Mouse (Mus musculus) testis, adult 2 months (tissue): ENCODE measurements around the gene Brpf1. TPM values are rescaled to one million over a fixed set of nuclear protein-coding genes. Genes with fewer than 3 reads are reported as not detected.
"Not testable (repeated sequence)": the region's sequence is repeated elsewhere in the genome, so short reads cannot be mapped to it uniquely, and the experiment has no call there.

Experiments used
- H3K27ac ChIP-seq: fragments of 200-500 bp; 2 replicates; pipeline ENCODE4 v1.5.1; 2012; ENCODE audit warnings: low read depth, low read length; ENCODE audit not compliant: control insufficient read depth, insufficient read depth
- H3K27me3 ChIP-seq: fragments of 200-500 bp; 2 replicates; pipeline ENCODE4 v1.6.1; 2012; ENCODE audit warnings: mild to moderate bottlenecking, low read length, moderate library complexity; ENCODE audit not compliant: control insufficient read depth, insufficient read depth
- H3K36me3 ChIP-seq: fragments of 200-500 bp; 2 replicates; pipeline ENCODE4 v1.6.1; 2012; ENCODE audit warnings: mild to moderate bottlenecking, low read length; ENCODE audit not compliant: control insufficient read depth, insufficient read depth
- H3K4me1 ChIP-seq: fragments of 200-500 bp; 2 replicates; pipeline ENCODE4 v1.6.1; 2012; ENCODE audit warnings: low read length; ENCODE audit not compliant: control insufficient read depth, insufficient read depth
- H3K4me3 ChIP-seq: fragments of 200-500 bp; 2 replicates; pipeline ENCODE4 v1.5.1; 2012; ENCODE audit warnings: low read depth, mild to moderate bottlenecking, low read length, moderate library complexity, mixed read lengths; ENCODE audit not compliant: control insufficient read depth
- CTCF ChIP-seq: fragments of 200-500 bp; IDR thresholded peaks from 2 replicates; pipeline ENCODE4 v1.5.1; 2012; ENCODE audit warnings: low read depth, mild to moderate bottlenecking, inconsistent platforms, low read length, moderate library complexity; ENCODE audit not compliant: control insufficient read depth, insufficient read depth, insufficient replicate concordance
- POLR2A ChIP-seq: fragments of 200-500 bp; IDR thresholded peaks from 2 replicates; pipeline ENCODE4 v1.6.1; 2012; ENCODE audit warnings: low read depth, mild to moderate bottlenecking, inconsistent platforms, low read length, moderate library complexity; ENCODE audit not compliant: control insufficient read depth
- polyA plus RNA-seq: library from polyadenylated mRNA; depleted of rRNA; stranded (reverse); fragments of >200 nt; gene quantifications from 2 replicates; pipeline ENCODE4 v1.2.3, GENCODE M21; 2012

The Brpf1 gene
- polyA plus RNA-seq, 1 experiment = 11.7 TPM

GRCm38 (mm10) chr6:113331721-113332120, 24.8 kb downstream of the Brpf1 start:
- Histone ChIP-seq H3K27me3 (no peaks in the 10 kb centered on the region), H3K27ac (no peak overlapping the region), H3K4me3 (no peak overlapping the region), H3K4me1 (no peaks in the 10 kb centered on the region; the same call in 1 of the 2 replicates), H3K36me3 (peaks cover 5% of the 10 kb centered on the region)
- TF ChIP-seq POLR2A (no peak), CTCF (no peak)

DNA sequence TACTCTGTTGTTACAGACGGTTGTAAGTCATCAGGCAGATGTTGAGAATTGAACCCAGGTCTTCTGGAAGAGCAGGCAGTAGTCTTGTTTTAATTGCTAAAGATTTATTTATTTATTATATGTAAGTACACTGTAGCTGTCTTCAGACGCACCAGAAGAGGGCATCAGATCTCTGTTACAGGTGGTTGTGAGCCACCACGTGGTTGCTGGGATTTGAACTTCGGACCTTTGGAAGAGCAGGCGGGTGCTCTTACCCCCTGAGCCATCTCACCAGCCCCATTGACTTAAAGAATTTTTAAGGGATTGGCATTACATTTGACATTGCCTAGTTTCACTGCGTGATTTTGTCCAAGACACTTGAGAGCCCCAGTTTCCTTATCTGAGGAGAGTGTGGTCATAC, 25.8 kb downstream of the Brpf1 start:
- not testable (repeated sequence) for H3K36me3 ChIP-seq, H3K4me3 ChIP-seq, H3K4me1 ChIP-seq, H3K27ac ChIP-seq, H3K27me3 ChIP-seq

GRCm38 (mm10) chr6:113333137-113333950, 26.4 kb downstream of the Brpf1 start:
- peaks cover 5% of the 10 kb centered on the region for H3K36me3 ChIP-seq

DNA sequence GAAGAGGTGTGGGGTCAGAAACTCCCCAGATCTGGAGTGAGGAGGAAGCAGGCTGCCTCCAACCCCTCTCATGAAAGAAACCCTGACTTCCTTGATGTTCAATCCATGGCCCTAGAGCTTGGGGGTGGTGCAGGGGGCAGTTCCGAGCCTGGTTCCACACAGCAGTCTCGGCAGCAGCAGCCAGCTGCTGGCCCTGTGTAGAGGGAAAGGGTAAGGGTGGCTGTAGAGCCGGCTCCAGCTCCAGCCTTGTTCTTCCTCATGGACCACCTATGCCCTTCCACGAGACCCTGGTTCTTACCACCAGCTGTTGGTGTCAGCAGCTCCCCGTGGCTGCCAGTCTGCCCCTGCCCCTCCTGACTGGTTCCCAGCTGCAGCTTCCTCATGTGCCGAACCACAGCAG, 27.3 kb downstream of the Brpf1 start:
- Histone ChIP-seq H3K36me3 (peaks cover 5% of the 10 kb centered on the region), H3K27me3 (no peaks in the 10 kb centered on the region), H3K27ac (no peak overlapping the region; the same call in 1 of the 2 replicates), H3K4me3 (no peak overlapping the region), H3K4me1 (no peaks in the 10 kb centered on the region)
- TF ChIP-seq CTCF (no peak), POLR2A (no peak)

More at GRCm38 (mm10) chr6:113333137-113333950, 26.4 kb downstream of the Brpf1 start:
- no peaks in the 10 kb centered on the region for H3K27me3 ChIP-seq
- H3K4me3 ChIP-seq = no peak overlapping the region
- TF ChIP-seq POLR2A (no peak), CTCF (no peak)
- H3K4me1 ChIP-seq = no peaks in the 10 kb centered on the region; the same call in 1 of the 2 replicates
- H3K27ac ChIP-seq = no peak overlapping the region

DNA sequence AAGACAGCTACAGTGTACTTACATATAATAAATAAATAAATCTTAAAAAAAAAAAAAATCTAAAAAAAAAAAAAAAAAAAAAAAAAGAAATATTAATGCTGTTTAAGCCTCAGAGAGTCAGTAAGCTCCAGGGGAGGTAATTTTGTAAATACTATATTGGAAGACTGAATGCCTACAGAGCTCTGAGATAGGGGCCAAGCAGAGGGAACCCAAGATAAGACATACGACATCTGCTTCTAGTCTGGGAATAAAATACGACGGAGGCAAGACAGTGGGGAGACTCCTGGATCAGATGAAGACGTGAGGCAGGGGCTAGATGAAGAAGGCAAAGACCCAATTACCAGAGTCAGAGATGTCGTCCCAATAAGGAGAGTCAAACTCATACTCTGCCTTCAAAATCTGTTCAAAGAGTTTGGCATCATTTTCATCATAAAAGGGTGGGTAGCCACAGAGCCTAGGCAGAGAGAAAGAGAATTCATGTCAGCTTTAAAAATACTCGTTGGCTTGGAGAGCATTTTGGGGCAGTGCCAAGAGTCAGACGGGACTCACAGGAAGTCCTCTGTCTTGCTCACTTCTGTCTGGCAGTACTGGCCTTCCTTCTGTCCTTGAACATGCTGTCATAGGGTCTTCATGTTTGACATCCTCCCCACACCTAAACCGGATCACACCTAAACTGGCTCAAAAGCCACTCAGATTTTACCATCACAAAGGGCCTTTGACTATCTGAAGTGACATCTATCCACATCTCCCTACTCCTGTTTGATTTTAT, 30.1 kb downstream of the Brpf1 start:
- TF ChIP-seq CTCF (no peak), POLR2A (no peak)
- H3K4me3 ChIP-seq = no peak overlapping the region
- H3K27ac ChIP-seq = no peak overlapping the region
- H3K27me3 ChIP-seq = no peaks in the 10 kb centered on the region
- no peaks in the 10 kb centered on the region for H3K4me1 ChIP-seq
- peaks cover 5% of the 10 kb centered on the region for H3K36me3 ChIP-seq

DNA sequence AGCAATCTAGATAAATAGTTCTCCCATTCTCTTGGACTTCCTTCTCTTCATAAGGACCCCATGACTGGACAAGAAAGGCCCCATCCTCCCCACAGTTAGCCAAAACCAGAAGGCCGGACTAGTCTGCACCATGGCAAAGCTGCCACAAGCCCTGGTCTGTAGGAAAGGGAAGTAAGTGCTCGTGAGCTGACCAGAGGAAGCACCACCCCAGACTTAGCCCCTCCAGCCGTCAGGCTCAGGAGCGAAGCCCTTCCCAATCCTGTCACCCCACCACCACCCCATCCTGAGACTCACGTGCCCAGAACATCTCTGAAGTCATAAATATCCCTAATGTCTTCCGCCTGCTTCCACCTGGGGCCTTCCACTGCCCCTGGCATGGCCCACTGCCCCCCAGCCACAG, 34.6 kb downstream of the Brpf1 start:
- Histone ChIP-seq H3K27me3 (no peaks in the 10 kb centered on the region), H3K4me1 (peaks cover 5% of the 10 kb centered on the region), H3K27ac (no peak overlapping the region), H3K4me3 (no peak overlapping the region), H3K36me3 (no peaks in the 10 kb centered on the region)
- TF ChIP-seq POLR2A = no peak
- no peak for TF ChIP-seq CTCF

GRCm38 (mm10) chr6:113342297-113342696, 35.4 kb downstream of the Brpf1 start:
- H3K27ac ChIP-seq = no peak overlapping the region
- H3K36me3 ChIP-seq = no peaks in the 10 kb centered on the region
- no peak overlapping the region for H3K4me3 ChIP-seq
- peaks cover 5% of the 10 kb centered on the region for H3K4me1 ChIP-seq
- TF ChIP-seq CTCF (no peak), POLR2A (no peak)
- no peaks in the 10 kb centered on the region for H3K27me3 ChIP-seq
